Mouse (Mus musculus): ENCODE results near the gene Sv2a. TPM values are rescaled to one million over a fixed set of nuclear protein-coding genes. Genes with fewer than 3 reads are reported as not detected.
"Not testable (repeated sequence)": the region's sequence is repeated elsewhere in the genome, so short reads cannot be mapped to it uniquely, and the experiment has no call there.

The Sv2a gene
- polyA plus RNA-seq, 1 experiment from 2014 or later = 2.6 TPM

GRCm38 (mm10) chr3:96172197-96173178 lies 8.5 kb upstream of the Sv2a start, which contains the start of gene Sf3b4:
TSS of gene Sf3b4 (plus strand) at chr3:96172332.
- WGBS = under 1% methylated on average over 55 of the region's 58 CpGs
- peaks cover 29% of the 10 kb centered on the region for H3K36me3 ChIP-seq (ENCODE audit: control insufficient read depth, insufficient read depth, low read length)
- peak; percentile 95 for ATAC-seq (ENCODE audit: low read depth)

GRCm38 (mm10) chr3:96173185-96173584 lies 7.8 kb upstream of the Sv2a start:
- Histone ChIP-seq H3K4me1 (replicated peaks; ENCODE audit: control insufficient read depth, insufficient read depth, low read length) (peaks cover 28% of the 10 kb centered on the region), H3K4me2 (ENCODE audit: low read depth, low read length) (peak overlapping the region; percentile 80), H3K27me3 (ENCODE audit: control insufficient read depth, insufficient read depth, low read depth, low read length) (no peaks in the 10 kb centered on the region), H3K9ac (ENCODE audit: low read length) (peak overlapping the region; percentile 90), H3K36me3 (ENCODE audit: control insufficient read depth, insufficient read depth, low read length) (peaks cover 33% of the 10 kb centered on the region), H3K9me3 (ENCODE audit: control insufficient read depth, low read length) (no peaks in the 10 kb centered on the region), H3K4me3 (ENCODE audit: low read length) (peak overlapping the region; percentile 96), H3K27ac (ENCODE audit: low read length) (no peak overlapping the region)
- 33% methylated on average over 7 of the region's 7 CpGs for WGBS
- no peak for ATAC-seq (ENCODE audit: low read depth)

More at GRCm38 (mm10) chr3:96172197-96173178, 8.5 kb upstream of the Sv2a start, which contains the start of gene Sf3b4:
- Histone ChIP-seq H3K27me3 (ENCODE audit: control insufficient read depth, insufficient read depth, low read depth, low read length) (no peaks in the 10 kb centered on the region), H3K27ac (ENCODE audit: low read length) (peak within 1 kb of the TSS; percentile 100), H3K4me3 (ENCODE audit: low read length) (peak within 1 kb of the TSS; percentile 96), H3K4me1 (replicated peaks; ENCODE audit: control insufficient read depth, insufficient read depth, low read length) (peaks cover 31% of the 10 kb centered on the region), H3K9ac (ENCODE audit: low read length) (peak within 1 kb of the TSS; percentile 96), H3K4me2 (ENCODE audit: low read depth, low read length) (peak within 1 kb of the TSS; percentile 90), H3K9me3 (ENCODE audit: control insufficient read depth, low read length) (no peaks in the 10 kb centered on the region)

DNA sequence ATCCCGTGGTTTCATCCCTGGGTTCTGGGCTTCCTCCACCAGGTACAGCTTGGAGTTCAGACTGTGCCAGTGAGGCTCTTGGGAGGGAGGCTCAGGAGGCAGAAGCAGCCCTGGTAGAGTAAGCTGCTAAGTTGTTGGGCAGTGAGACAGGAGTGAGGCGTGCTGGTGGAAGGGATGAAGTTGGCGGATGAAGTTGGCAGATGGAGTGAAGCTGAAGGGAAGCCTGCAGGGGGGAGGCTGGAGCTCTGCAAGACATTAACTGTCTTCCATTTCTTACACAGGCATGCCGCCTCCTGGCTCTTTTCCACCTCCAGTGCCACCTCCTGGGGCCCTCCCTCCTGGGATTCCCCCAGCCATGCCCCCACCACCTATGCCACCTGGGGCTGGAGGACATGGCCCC lies 6.9 kb upstream of the Sv2a start:
- not testable (repeated sequence) for H3K4me2 ChIP-seq (ENCODE audit: low read depth, low read length); ATAC-seq (ENCODE audit: low read depth); H3K27ac ChIP-seq (ENCODE audit: low read length); H3K9me3 ChIP-seq (ENCODE audit: control insufficient read depth, low read length); H3K9ac ChIP-seq (ENCODE audit: low read length); H3K27me3 ChIP-seq (ENCODE audit: control insufficient read depth, insufficient read depth, low read depth, low read length); H3K4me3 ChIP-seq (ENCODE audit: low read length)
- peaks cover 24% of the 10 kb centered on the region for H3K4me1 ChIP-seq (replicated peaks; ENCODE audit: control insufficient read depth, insufficient read depth, low read length)
- 81% methylated on average over 4 of the region's 4 CpGs for WGBS
- H3K36me3 ChIP-seq (ENCODE audit: control insufficient read depth, insufficient read depth, low read length) = peaks cover 37% of the 10 kb centered on the region

- H3K9ac ChIP-seq (ENCODE audit: low read length) = no peak overlapping the region
- 93% methylated on average over 6 of the region's 6 CpGs for WGBS
- no peak overlapping the region for H3K27ac ChIP-seq (ENCODE audit: low read length)
- H3K27me3 ChIP-seq (ENCODE audit: control insufficient read depth, insufficient read depth, low read depth, low read length) = no peaks in the 10 kb centered on the region
- peaks cover 24% of the 10 kb centered on the region for H3K4me1 ChIP-seq (replicated peaks; ENCODE audit: control insufficient read depth, insufficient read depth, low read length)
- H3K36me3 ChIP-seq (ENCODE audit: control insufficient read depth, insufficient read depth, low read length) = peaks cover 37% of the 10 kb centered on the region
- H3K4me2 ChIP-seq (ENCODE audit: low read depth, low read length) = no peak overlapping the region
- no peak overlapping the region for H3K4me3 ChIP-seq (ENCODE audit: low read length)
- no peaks in the 10 kb centered on the region for H3K9me3 ChIP-seq (ENCODE audit: control insufficient read depth, low read length)
- ATAC-seq (ENCODE audit: low read depth) = no peak
Measured at GRCm38 (mm10) chr3:96175251-96175650, 5.7 kb upstream of the Sv2a start.

DNA sequence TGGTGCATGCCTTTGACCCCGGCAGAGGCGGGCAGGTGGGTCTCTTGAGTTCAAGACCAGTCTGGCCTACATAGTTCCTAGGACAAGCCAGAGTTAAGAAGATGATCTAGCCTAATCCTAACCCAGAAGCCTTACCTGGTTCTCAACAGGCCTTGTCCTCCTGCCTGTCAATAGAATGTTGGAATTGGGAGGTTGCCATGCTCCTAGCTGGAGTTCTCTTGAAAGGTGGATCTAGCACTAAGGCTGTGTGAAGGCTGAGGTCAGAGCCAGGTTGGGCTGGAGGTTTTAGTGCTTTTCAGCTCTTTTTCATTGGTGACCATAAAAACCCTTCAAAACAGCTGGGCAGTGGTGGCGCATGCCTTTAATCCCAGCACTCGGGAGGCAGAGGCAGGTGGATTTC lies 2.5 kb upstream of the Sv2a start:
- no peaks in the 10 kb centered on the region for H3K9me3 ChIP-seq (ENCODE audit: control insufficient read depth, low read length)
- no peak overlapping the region for H3K4me3 ChIP-seq (ENCODE audit: low read length)
- no peak for ATAC-seq (ENCODE audit: low read depth)
- WGBS = 84% methylated on average over 4 of the region's 4 CpGs
- H3K4me1 ChIP-seq (replicated peaks; ENCODE audit: control insufficient read depth, insufficient read depth, low read length) = peaks cover 24% of the 10 kb centered on the region
- no peak overlapping the region for H3K4me2 ChIP-seq (ENCODE audit: low read depth, low read length)
- H3K27ac ChIP-seq (ENCODE audit: low read length) = no peak overlapping the region
- H3K9ac ChIP-seq (ENCODE audit: low read length) = no peak overlapping the region
- peaks cover 37% of the 10 kb centered on the region for H3K36me3 ChIP-seq (ENCODE audit: control insufficient read depth, insufficient read depth, low read length)
- no peaks in the 10 kb centered on the region for H3K27me3 ChIP-seq (ENCODE audit: control insufficient read depth, insufficient read depth, low read depth, low read length)

- no peak overlapping the region for H3K27ac ChIP-seq (ENCODE audit: low read length)
- ATAC-seq (ENCODE audit: low read depth) = no peak
- 75% methylated on average over 2 of the region's 2 CpGs for WGBS
Measured at GRCm38 (mm10) chr3:96178902-96179301, 2.0 kb upstream of the Sv2a start.

DNA sequence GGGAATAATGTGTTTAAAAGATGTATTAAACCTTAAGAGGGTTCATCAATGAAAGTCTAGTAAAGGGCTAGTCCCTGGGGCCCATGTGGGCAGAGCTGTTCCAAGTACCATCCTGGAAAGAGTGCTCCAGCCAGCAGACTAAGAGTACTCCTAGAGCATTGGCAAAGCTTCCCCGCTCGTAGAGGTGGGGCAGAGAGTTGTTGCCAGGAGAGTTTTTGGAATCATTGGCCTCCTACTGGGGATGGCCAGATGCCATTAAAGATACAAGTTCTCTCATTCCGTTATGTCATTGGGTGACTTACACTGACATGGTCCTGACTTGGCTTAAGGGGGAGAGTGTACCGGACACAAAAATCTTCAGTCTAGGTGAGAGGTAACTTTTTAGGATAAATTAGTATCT lies 1.4 kb upstream of the Sv2a start:
- H3K27ac ChIP-seq (ENCODE audit: low read length) = no peak overlapping the region
- H3K4me2 ChIP-seq (ENCODE audit: low read depth, low read length) = no peak overlapping the region
- 49% methylated on average over 4 of the region's 4 CpGs for WGBS
- H3K4me3 ChIP-seq (ENCODE audit: low read length) = no peak overlapping the region
- peaks cover 19% of the 10 kb centered on the region for H3K4me1 ChIP-seq (replicated peaks; ENCODE audit: control insufficient read depth, insufficient read depth, low read length)
- H3K36me3 ChIP-seq (ENCODE audit: control insufficient read depth, insufficient read depth, low read length) = peaks cover 32% of the 10 kb centered on the region
- H3K27me3 ChIP-seq (ENCODE audit: control insufficient read depth, insufficient read depth, low read depth, low read length) = no peaks in the 10 kb centered on the region
- no peak overlapping the region for H3K9ac ChIP-seq (ENCODE audit: low read length)
- no peak for ATAC-seq (ENCODE audit: low read depth)
- no peaks in the 10 kb centered on the region for H3K9me3 ChIP-seq (ENCODE audit: control insufficient read depth, low read length)

More at GRCm38 (mm10) chr3:96178902-96179301, 2.0 kb upstream of the Sv2a start:
- Histone ChIP-seq H3K4me2 (ENCODE audit: low read depth, low read length) (no peak overlapping the region), H3K4me1 (replicated peaks; ENCODE audit: control insufficient read depth, insufficient read depth, low read length) (peaks cover 23% of the 10 kb centered on the region), H3K36me3 (ENCODE audit: control insufficient read depth, insufficient read depth, low read length) (peaks cover 36% of the 10 kb centered on the region), H3K27me3 (ENCODE audit: control insufficient read depth, insufficient read depth, low read depth, low read length) (no peaks in the 10 kb centered on the region), H3K9ac (ENCODE audit: low read length) (no peak overlapping the region), H3K9me3 (ENCODE audit: control insufficient read depth, low read length) (no peaks in the 10 kb centered on the region), H3K4me3 (ENCODE audit: low read length) (no peak overlapping the region)

GRCm38 (mm10) chr3:96181510-96182381 lies 795 bp downstream of the Sv2a start:
- Histone ChIP-seq H3K9ac (ENCODE audit: low read length) (peak overlapping the region; percentile 28; the same call in 1 of the 2 replicates), H3K4me2 (ENCODE audit: low read depth, low read length) (peak overlapping the region; percentile 83), H3K9me3 (ENCODE audit: control insufficient read depth, low read length) (no peaks in the 10 kb centered on the region), H3K27me3 (ENCODE audit: control insufficient read depth, insufficient read depth, low read depth, low read length) (no peaks in the 10 kb centered on the region), H3K4me3 (ENCODE audit: low read length) (peak overlapping the region; percentile 58), H3K4me1 (replicated peaks; ENCODE audit: control insufficient read depth, insufficient read depth, low read length) (peaks cover 17% of the 10 kb centered on the region), H3K27ac (ENCODE audit: low read length) (no peak overlapping the region), H3K36me3 (ENCODE audit: control insufficient read depth, insufficient read depth, low read length) (peaks cover 14% of the 10 kb centered on the region)
- WGBS = 32% methylated on average over 12 of the region's 12 CpGs
- peak; percentile 21 for ATAC-seq (ENCODE audit: low read depth)

Data from lung, embryonic 16.5 days (tissue).